Comparison of ENCODE assay signal across 8 mouse cellular contexts in the genomic region with DNA sequence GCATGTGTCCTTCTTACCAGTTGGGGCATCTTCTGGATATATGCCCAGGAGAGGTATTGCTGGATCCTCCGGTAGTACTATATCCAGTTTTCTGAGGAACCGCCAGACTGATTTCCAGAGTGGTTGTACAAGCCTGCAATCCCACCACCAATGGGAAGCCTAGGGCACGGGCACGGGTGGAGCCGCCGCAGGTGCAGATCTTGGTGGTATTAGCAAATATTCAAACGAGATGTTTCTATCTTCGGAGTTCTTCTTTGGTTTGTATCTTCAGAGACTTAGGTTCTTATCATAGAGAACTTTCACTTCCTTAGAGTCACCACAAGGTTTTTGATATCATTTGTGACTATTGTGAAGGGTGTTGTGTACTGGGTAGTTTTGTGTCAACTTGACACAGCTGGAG.
DNase-seq lines count a peak whose midpoint lies in the region; TF ChIP-seq lines count a peak whose summit lies in the region.
"Not testable (repeated sequence)": the region's sequence is repeated elsewhere in the genome, so short reads cannot be mapped to it uniquely, and the experiment has no call there.

No protein-coding gene starts in this region.

- not testable (repeated sequence) for H3K4me1 ChIP-seq in heart, embryonic 10.5 days; lung, adult 2 months (ENCODE audit: control insufficient read depth, insufficient read depth, low read length)

- not testable (repeated sequence) for H3K9me3 ChIP-seq in heart, embryonic 10.5 days

- DNase-seq in CD4-positive, CD25-positive, alpha-beta regulatory T cell, adult 2 months (ENCODE audit: low read depth, low spot score) = peak; percentile 70
- DNase-seq in adrenal gland, postnatal 36 days = peak; percentile 2 to 52
- peak; percentile 10 for DNase-seq in embryo, embryonic 9.5 days (ENCODE audit: extremely low spot score)
- peak; percentile 91 for DNase-seq in heart, embryonic 10.5 days (ENCODE audit: low spot score)
- DNase-seq in kidney, postnatal 25 days = peak; percentile 47 to 54
- peak; percentile 3 for DNase-seq in lung, adult 2 months
- DNase-seq in ovary, postnatal 36 days (ENCODE audit: low spot score) = peak; percentile 3
- peak; percentile 77 for DNase-seq in thymus, postnatal 4 days

- not testable (repeated sequence) for H3K36me3 ChIP-seq in heart, embryonic 10.5 days

- WGBS in heart, embryonic 10.5 days = 89% methylated on average over 8 of the region's 8 CpGs
- 88% methylated on average over 8 of the region's 8 CpGs for WGBS in lung, adult 2 months

- H3K27ac ChIP-seq in heart, embryonic 10.5 days = not testable (repeated sequence)

- TF ChIP-seq CTCF in lung, adult 2 months (IDR thresholded peaks at IDR 0.05; ENCODE audit: insufficient read depth, low read length) = not testable (repeated sequence)

- H3K27me3 ChIP-seq in heart, embryonic 10.5 days (ENCODE audit: insufficient read depth, poor library complexity, severe bottlenecking) = not testable (repeated sequence)

- not testable (repeated sequence) for H3K4me3 ChIP-seq in heart, embryonic 10.5 days; lung, adult 2 months (replicated peaks; ENCODE audit: extremely low read depth, low read depth, low read length)

- not testable (repeated sequence) for TF ChIP-seq POLR2A in lung, adult 2 months (IDR thresholded peaks at IDR 0.05; ENCODE audit: borderline replicate concordance, extremely low read depth, low read depth, low read length)

Comparison
In these comparisons a context has a peak if more than half of its experiments do, and no peak if none do; other contexts are left out.
1. DNase-seq: peak in every context shown above with its lines; median percentile 91 in heart, embryonic 10.5 days; 77 in thymus, postnatal 4 days; 70 in CD4-positive, CD25-positive, alpha-beta regulatory T cell, adult 2 months; 50 in kidney, postnatal 25 days; 27 in adrenal gland, postnatal 36 days; 10 in embryo, embryonic 9.5 days; 3 in lung, adult 2 months; 3 in ovary, postnatal 36 days.